Mouse (Mus musculus): Measurements from ENCODE around the gene Pcgf5.

GRCm38 (mm10) chr19:36497067-36497466 lies 149.0 kb downstream of the Pcgf5 start:
- TF ChIP-seq CTCF (IDR thresholded peaks at IDR 0.05) = no peak
- TF ChIP-seq EP300 (IDR thresholded peaks at IDR 0.05) = no peak
